Mouse (Mus musculus): ENCODE data around the gene Lmcd1. TPM values are rescaled to one million over a fixed set of nuclear protein-coding genes. Genes with fewer than 3 reads are reported as not detected.

The Lmcd1 gene
- total and polyA plus RNA-seq, 3 experiments = 0.64 to 4.8 (median 2.3) TPM

DNA sequence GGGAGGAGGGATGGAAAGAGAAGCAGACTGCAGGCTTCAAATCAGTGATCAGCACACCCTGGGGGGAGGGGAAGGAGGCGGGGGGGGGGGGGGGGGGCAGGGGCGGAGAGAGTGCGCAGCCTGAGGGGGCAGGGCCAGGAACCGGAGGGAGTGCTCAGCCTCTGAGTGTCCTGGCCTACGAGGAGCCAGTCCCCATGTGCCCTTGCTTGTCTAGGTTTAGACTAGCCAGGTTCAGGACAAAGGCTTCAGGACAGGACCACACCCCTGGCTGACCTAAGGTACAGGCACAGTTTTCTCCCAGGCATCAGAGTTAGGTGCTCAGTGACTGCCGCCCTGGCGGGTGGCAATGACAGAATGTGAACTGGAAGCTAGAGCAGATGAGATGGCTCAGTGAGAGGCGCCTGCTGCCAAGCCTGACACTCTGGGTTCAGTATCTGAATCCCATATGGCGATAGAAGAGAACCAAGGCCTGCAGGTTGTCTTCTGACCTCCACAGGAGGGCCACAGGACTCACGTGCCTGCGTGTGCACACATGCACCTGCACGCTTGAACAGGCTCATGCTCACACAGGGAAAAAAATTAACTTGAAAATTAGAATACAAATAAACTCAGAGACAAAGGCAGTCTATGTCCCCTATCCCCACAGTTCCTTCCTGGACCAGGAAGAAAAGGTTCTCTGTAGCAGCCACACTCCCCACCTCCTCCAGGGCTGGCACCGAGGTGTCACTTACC, 102.3 kb downstream of the Lmcd1 start:
- H3K27me3 ChIP-seq (replicated peaks) = peaks cover 62% of the 10 kb centered on the region
- dilution Hi-C loops (cut with MboI; ENCODE audit: extremely low pct_ligation_motif_present, extremely low pct_unique_long_range_greater_than_20kb, low sequenced_read_pairs) = no loop called here
- H3K79me2 ChIP-seq (replicated peaks; ENCODE audit: control insufficient read depth, extremely low read depth, insufficient read depth, poor library complexity, severe bottlenecking) = no peaks in the 10 kb centered on the region
- no peak overlapping the region for H3K4me2 ChIP-seq (ENCODE audit: insufficient read depth, low read depth, poor library complexity, severe bottlenecking)
- TF ChIP-seq BHLHE40 (IDR thresholded peaks at IDR 0.05; ENCODE audit: low read depth, low read length) = peak; percentile 32
- no peak for TF ChIP-seq E2F4 (IDR thresholded peaks at IDR 0.05; ENCODE audit: insufficient replicate concordance, low read depth, low read length)
- H3K27ac ChIP-seq (ENCODE audit: insufficient read depth, low read depth) = no peak overlapping the region
- DNase-seq (ENCODE audit: extremely low read depth) = no peak
- H3K36me3 ChIP-seq (replicated peaks in 1 of 2; ENCODE audit: control insufficient read depth in 1 of 2, insufficient read depth in 1 of 2, low read length in 1 of 2) = no peaks in the 10 kb centered on the region
- H3K4me1 ChIP-seq (ENCODE audit: control insufficient read depth in 1 of 2, insufficient read depth in 2 of 2) = no peaks in the 10 kb centered on the region
- no peak overlapping the region for H3K9ac ChIP-seq (ENCODE audit: insufficient read depth, low read depth)
- no peaks in the 10 kb centered on the region for H3K9me3 ChIP-seq (replicated peaks; ENCODE audit: low read length)
- in situ Hi-C loops (cut with MboI; ENCODE audit: low pct_ligation_motif_present, low pct_unique_long_range_greater_than_20kb, low sequenced_read_pairs) = no loop called here
- H3K4me3 ChIP-seq (replicated peaks in 1 of 3; ENCODE audit: low read depth in 2 of 3, low read length in 2 of 3, poor library complexity in 1 of 3) = no peak overlapping the region

DNA sequence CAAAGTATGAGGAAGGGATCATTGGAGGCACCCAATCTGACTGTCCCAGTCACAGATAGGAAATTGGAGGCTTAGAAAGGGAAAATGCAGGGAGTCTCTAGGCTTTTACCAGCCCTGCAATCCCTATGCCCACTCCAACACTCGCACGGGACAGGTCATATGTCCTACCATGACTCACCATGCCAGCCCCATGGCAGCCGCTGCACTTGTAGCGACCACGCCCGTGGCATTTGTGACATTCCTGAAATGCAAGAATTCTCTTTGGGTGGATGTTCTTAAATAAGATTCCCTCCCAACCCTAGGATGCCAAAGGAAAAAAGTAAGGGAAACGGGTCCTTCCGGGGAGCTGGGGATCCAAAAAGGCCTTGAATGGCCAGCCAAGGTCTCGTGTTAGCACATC, 105.5 kb downstream of the Lmcd1 start:
- Histone ChIP-seq H3K4me1 (ENCODE audit: control insufficient read depth in 1 of 2, insufficient read depth in 2 of 2) (no peaks in the 10 kb centered on the region), H3K36me3 (replicated peaks in 1 of 2; ENCODE audit: control insufficient read depth in 1 of 2, insufficient read depth in 1 of 2, low read length in 1 of 2) (no peaks in the 10 kb centered on the region), H3K27ac (ENCODE audit: insufficient read depth, low read depth) (no peak overlapping the region), H3K4me2 (ENCODE audit: insufficient read depth, low read depth, poor library complexity, severe bottlenecking) (no peak overlapping the region), H3K27me3 (replicated peaks) (peaks cover 82% of the 10 kb centered on the region), H3K4me3 (replicated peaks in 1 of 3; ENCODE audit: low read depth in 2 of 3, low read length in 2 of 3, poor library complexity in 1 of 3) (no peak overlapping the region), H3K9ac (ENCODE audit: insufficient read depth, low read depth) (no peak overlapping the region), H3K9me3 (replicated peaks; ENCODE audit: low read length) (no peaks in the 10 kb centered on the region), H3K79me2 (replicated peaks; ENCODE audit: control insufficient read depth, extremely low read depth, insufficient read depth, poor library complexity, severe bottlenecking) (no peaks in the 10 kb centered on the region)
- TF ChIP-seq GABPA (IDR thresholded peaks at IDR 0.05; ENCODE audit: insufficient replicate concordance, low read depth, low read length) (no peak), RCOR1 (conservative IDR thresholded peaks at IDR 0.05; ENCODE audit: low read depth, low read length) (no peak), MEF2A (IDR thresholded peaks at IDR 0.05; ENCODE audit: borderline replicate concordance, low read depth, low read length) (no peak), ELF1 (IDR thresholded peaks at IDR 0.05; ENCODE audit: low read depth, low read length) (no peak), CTCF (conservative IDR thresholded peaks at IDR 0.05 in 1 of 2, IDR thresholded peaks at IDR 0.05 in 1 of 2; ENCODE audit: low read depth in 2 of 2, low read length in 2 of 2) (no peak), BHLHE40 (IDR thresholded peaks at IDR 0.05; ENCODE audit: low read depth, low read length) (no peak), MAZ (IDR thresholded peaks at IDR 0.05; ENCODE audit: low read depth, low read length) (no peak), MXI1 (IDR thresholded peaks at IDR 0.05; ENCODE audit: low read depth, low read length) (no peak), POLR2AphosphoS2 (IDR thresholded peaks at IDR 0.05; ENCODE audit: low read depth, low read length) (no peak), HCFC1 (IDR thresholded peaks at IDR 0.05; ENCODE audit: low read depth, low read length) (no peak)
- in situ Hi-C loops (cut with MboI; ENCODE audit: low pct_ligation_motif_present, low pct_unique_long_range_greater_than_20kb, low sequenced_read_pairs) = no loop called here
- dilution Hi-C loops (cut with MboI; ENCODE audit: extremely low pct_ligation_motif_present, extremely low pct_unique_long_range_greater_than_20kb, low sequenced_read_pairs) = no loop called here
- DNase-seq (ENCODE audit: extremely low read depth) = no peak

Other genes starting within 250 kb of the Lmcd1 start
- gene Ssu2, start 114.3 kb downstream of the Lmcd1 start, total RNA-seq (2012; rRNA removed) = not detected in 2 replicates
- not detected in 2 replicates for gene Ssu2, start 114.3 kb downstream of the Lmcd1 start, total RNA-seq (2014; rRNA removed)
- not detected in 2 replicates for gene Ssu2, start 114.3 kb downstream of the Lmcd1 start, polyA plus RNA-seq (2012; ENCODE audit: insufficient read length, low read depth)
- not detected in 2 replicates for gene Cav3, start 185.7 kb downstream of the Lmcd1 start, total RNA-seq (2012; rRNA removed)
- not detected in 2 replicates for gene Cav3, start 185.7 kb downstream of the Lmcd1 start, total RNA-seq (2014; rRNA removed)
- gene Cav3, start 185.7 kb downstream of the Lmcd1 start, polyA plus RNA-seq (2012; ENCODE audit: insufficient read length, low read depth) = not detected in 2 replicates
- gene Oxtr, start 216.2 kb downstream of the Lmcd1 start, total RNA-seq (2012; rRNA removed) = not detected in 2 replicates
- not detected in 2 replicates for gene Oxtr, start 216.2 kb downstream of the Lmcd1 start, total RNA-seq (2014; rRNA removed)
- not detected in 2 replicates for gene Oxtr, start 216.2 kb downstream of the Lmcd1 start, polyA plus RNA-seq (2012; ENCODE audit: insufficient read length, low read depth)